Mouse (Mus musculus) embryo, embryonic 10.5 days (tissue): Measurements from ENCODE around the gene D430041D05Rik.

Experiments
- DNase-seq: peaks from one replicate; pipeline ENCODE4 v3.0.0-alpha.2; 2015; ENCODE audit warnings: low spot score

Gene D430041D05Rik

GRCm38 (mm10) chr2:104408351-104408750 is 2.5 kb downstream of the D430041D05Rik start:
- DNase-seq = no peak

- no peak for DNase-seq
These were observed 2.9 kb downstream of the D430041D05Rik start for GRCm38 (mm10) chr2:104407913-104408312.

DNA sequence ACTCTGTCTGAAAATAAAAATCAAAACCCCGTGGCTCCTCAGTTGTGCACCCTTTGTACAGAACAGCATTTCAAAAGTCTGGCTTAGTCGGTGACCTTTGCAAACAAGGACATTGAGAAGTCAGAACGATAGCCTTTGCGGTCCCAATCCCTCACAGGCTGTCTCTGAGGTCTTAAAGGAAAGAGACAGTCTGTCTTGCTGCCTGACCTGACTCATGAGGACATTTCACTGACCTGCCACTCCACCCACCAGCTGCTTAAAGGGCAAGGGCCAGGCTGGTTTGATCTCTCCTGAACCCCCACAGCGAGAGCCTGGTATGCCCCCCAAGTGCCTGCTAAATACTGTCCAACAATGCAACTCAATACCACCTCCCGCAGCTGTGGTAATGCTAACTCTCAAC is 6.8 kb downstream of the D430041D05Rik start:
- DNase-seq = no peak

DNA sequence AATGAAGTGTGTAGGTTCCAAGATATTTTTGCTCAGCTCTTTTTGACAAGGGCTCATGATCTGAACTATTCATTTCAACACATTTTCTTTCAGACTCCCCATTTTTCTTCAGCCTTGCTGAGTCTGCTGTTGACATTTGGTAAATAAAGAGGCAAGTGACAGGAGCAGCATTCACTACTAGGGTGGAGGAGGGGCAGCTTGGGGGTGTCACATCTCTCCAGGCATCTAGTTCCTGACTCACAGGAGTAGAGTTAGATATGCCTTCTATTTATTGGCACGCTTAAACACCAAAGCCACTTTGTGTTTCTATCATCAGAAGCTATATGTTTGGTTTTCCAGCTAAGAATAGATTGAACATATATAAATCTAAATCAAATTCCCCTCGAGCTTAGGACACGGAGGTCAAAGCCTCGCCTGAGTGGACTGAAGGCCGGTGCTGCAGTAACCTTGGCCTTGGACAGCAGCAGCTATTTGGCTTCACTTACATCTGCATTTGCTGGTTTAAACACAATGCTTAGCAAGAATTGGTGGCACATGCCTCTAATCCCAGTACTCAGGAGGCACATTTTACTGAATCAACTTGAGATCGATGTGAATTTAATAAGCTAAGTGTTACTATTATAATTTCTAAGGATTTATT is 12.0 kb downstream of the D430041D05Rik start:
- DNase-seq = no peak

DNA sequence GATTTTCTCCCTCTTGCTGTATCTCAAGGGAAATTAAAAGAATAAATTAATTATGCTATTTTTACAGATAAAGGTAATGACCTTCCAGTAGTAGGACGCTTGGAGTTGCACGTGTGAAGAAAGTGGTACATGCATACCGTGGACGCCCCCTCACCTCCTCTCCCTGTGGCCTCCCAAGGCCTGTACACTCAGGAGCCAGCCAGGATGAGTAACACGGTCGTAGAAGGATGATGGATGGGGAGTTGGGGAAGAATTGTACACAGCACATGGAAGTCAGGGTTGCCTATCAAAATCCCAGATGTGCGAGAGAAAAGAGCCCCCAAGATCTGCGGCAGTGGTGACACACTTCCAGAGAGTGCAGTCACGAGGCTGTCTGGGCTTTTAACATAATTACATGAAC is 14.9 kb downstream of the D430041D05Rik start:
- DNase-seq = no peak

DNA sequence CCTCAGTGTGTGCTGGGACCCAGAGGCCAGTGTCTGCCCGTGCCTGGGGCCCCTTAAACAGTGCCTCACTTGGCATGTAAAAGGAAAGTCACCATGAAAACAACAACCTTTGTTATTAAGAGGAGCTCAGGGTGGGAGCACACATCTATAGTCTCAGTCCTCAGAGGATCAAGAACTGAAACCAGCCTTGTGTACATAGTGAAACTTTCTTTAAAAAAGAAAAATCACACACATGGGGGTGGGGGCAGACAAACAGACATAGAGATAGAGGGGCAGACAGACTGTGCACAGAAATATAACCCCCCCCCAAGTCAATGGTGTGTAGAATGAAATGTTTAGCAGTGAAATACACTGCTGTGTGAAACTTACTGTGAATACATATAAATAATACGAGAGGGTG is 16.0 kb downstream of the D430041D05Rik start:
- no peak for DNase-seq

DNA sequence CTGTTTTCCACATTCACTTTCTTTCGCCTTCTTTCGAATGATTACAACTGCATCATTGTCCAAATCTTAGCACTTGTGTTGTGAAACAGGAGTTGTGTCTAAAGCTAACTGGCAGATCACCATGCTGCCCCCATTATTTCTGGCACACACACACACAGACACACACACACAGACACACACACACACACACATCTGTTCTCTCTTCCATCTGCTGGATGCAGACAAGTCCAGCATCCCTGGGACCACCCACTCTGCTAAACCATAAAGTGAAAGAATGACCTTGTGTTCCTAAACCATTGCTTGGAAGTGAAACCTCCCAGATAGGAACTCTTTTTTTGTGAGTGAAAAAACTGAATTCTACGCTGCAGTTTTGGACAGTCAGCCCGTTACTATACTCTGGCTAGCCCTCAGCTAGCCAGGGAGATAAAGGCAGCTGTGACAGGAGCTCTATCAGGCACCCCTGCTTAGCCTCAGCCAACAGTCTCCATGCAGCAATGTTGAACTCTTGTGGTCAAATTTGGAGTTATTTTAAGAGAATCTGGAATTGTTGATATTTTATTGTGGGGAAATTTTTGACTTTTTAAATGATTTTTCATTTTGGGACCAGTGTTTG is 18.0 kb downstream of the D430041D05Rik start:
- no peak for DNase-seq

DNA sequence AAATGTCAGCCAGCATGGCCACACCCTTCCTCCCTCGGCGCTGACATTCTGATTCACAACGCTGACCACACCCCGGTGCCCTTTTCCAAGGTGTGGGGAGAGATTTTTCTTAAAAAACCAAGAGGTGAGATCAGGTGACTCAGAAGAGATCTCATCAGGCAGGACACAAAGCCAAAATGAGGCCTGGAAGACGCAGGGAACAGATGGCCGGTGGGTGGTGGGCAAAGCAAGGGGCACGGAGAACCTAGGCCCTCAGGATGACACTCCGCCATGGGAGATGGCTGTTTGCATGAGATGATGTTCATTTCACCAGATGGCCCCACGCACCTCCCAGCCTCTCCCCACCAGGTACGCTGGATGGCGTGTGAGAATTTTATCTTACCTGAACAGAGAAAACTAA is 21.6 kb downstream of the D430041D05Rik start:
- no peak for DNase-seq

DNA sequence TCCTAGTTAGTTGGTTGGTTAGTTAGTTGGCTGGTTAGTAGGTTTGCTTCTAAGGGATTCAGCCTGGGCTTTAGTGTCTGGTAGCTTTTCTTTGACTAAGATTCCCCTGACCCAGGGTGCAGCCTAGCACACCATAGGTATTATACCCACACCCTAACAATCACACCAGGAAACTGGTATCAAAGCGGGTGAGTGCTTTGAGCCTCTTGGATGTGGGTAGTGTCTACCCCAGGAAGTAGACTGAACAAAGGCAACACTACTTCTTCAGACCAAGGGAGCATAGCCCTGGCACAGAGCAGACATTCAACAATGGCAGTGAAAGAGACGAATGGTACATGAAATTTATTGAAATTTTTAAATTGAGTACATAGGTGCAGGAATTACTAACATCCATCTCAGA is 24.9 kb downstream of the D430041D05Rik start:
- DNase-seq = no peak

- DNase-seq = no peak
These were observed 27.2 kb downstream of the D430041D05Rik start for GRCm38 (mm10) chr2:104383589-104383988.

- DNase-seq = no peak
These were observed 28.0 kb downstream of the D430041D05Rik start for GRCm38 (mm10) chr2:104382813-104383212.

DNA sequence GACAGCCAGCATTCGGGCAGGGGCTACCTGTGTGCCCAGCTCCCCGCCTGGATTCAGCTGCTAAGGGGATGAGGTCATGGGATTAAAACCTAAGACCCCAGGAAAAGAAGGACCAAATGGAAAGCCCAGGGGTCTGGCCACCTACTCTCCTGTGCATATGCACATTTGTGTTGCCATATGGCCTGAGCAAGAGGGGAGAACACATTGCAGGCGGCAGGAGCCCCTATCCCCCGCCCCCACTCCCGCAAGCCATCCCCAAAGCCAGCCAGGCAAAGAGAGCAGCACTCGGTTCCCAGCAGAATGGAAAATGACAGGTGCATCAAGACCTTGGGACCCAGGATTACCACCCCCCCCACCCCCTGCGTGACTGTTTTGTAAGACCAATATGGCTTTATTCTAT is 31.5 kb downstream of the D430041D05Rik start:
- DNase-seq = no peak

DNA sequence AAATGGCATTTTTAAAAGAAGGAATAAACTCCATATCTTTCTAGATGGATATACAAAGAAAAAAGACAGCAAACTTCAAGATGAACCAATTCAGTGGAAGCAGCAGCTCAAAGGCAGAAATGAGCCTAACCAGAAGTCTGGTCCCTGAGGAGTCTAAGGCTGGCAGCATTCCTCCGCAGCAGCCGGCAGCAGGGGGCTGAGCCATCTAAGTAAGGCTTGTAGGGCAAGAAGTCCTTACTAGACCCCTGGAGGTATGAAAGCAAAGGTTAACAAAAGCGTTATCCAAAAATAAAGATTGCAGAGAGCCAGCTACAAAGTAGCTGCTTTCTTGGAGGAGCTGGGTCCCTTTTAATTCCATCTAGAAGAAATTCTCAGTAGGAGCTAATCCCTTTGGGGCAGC is 32.0 kb downstream of the D430041D05Rik start:
- no peak for DNase-seq

DNA sequence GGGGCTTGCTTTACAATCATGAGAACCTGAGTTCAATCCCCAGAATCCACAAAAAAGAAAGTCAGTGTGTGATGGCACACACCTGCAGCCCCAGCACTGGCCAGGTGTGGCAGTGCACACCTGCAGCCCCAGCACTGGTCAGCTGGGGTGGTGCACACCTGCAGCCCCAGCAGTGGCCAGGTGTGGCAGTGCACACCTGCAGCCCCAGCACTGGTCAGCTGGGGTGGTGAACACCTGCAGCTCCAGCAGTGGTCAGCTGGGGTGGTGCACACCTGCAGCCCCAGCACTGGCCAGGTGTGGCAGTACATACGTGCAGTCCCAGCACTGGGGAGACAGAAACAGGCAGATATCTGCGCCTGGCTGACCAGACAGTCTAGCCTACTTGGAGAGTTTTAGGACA is 32.8 kb downstream of the D430041D05Rik start:
- no peak for DNase-seq

DNA sequence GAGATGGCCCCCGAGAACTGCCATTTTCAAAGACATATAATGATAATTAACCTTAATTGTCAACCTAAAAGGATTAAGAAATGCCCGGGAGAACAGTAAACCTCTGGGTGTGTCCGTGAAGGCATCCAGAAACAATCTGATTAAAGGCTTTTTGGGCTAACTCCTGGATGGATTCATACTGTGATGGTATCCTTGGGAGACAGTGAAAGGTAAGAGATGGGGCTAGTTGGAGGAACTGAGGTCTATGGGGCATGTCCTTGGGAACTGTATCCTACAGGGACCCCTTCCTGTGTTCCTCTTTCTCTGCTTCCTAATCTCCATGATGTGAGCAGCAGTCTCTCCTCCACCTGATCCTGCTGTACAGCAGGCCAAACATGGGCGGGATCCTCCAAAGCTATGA is 38.7 kb downstream of the D430041D05Rik start:
- no peak for DNase-seq

- DNase-seq = no peak
These were observed 39.1 kb downstream of the D430041D05Rik start for GRCm38 (mm10) chr2:104371606-104372130.

- DNase-seq = peak; percentile 74
These were observed 42.9 kb downstream of the D430041D05Rik start for GRCm38 (mm10) chr2:104367836-104368298.

GRCm38 (mm10) chr2:104367291-104367690 is 43.5 kb downstream of the D430041D05Rik start:
- DNase-seq = peak; percentile 49

GRCm38 (mm10) chr2:104359305-104359704 is 51.5 kb downstream of the D430041D05Rik start:
- no peak for DNase-seq

GRCm38 (mm10) chr2:104358881-104359280 is 51.9 kb downstream of the D430041D05Rik start:
- DNase-seq = peak; percentile 15

GRCm38 (mm10) chr2:104356531-104356930 is 54.3 kb downstream of the D430041D05Rik start:
- no peak for DNase-seq

DNA sequence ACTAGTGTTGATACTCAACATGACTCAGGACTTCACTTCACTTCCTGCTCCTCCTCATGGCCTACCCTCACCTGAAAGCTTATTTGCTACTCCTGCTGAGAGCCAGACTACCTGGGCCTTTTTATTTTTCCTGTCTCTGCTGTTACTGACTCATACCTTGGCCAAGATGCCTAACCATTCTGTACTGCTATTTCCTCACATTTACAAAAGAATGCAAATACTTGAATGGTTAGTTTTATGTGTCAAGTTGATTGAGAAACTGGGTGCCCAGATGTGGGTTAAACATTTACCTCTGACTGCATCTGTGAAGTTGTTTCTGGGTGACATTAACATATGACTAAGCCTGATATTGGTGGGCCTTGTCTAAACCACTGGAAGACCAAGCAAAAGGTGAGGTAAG is 56.7 kb downstream of the D430041D05Rik start:
- no peak for DNase-seq

GRCm38 (mm10) chr2:104352204-104352493 is 58.7 kb downstream of the D430041D05Rik start:
- DNase-seq = no peak
